ENCODE assay signal across 8 mouse cellular contexts in genomic region chr6:113343177-113344092, GRCm38 (mm10). TPM values are rescaled to one million over a fixed set of nuclear protein-coding genes. Genes with fewer than 3 reads are reported as not detected.
A peak's percentile ranks its signal among the peaks of the same experiment; 100 is the strongest.
DNase-seq lines count a peak whose midpoint lies in the region; ATAC-seq lines count a peak whose summit lies in the region.

Camk1 (minus strand) TSS chr6:113343984.

- ATAC-seq in inflammation-experienced regulatory T-cells, adult 6 months = peak; percentile 50
- peak; percentile 85 for ATAC-seq in megakaryocyte progenitor cell, adult 5-6 weeks (replicated peaks; ENCODE audit: poor library complexity)
- no peak for ATAC-seq in activated CD4-positive, CD25-positive, alpha-beta regulatory T cell, adult 4 months

- DNase-seq in adrenal gland, postnatal 25 days = peak; percentile 86
- DNase-seq in embryo, embryonic 10.5 days (ENCODE audit: low spot score) = peak; percentile 75
- DNase-seq in gastrocnemius, postnatal 36 days = peak; percentile 82 to 84
- peak; percentile 75 to 86 for DNase-seq in left cerebral cortex, postnatal 25 days (ENCODE audit: low spot score in 2 of 2)
- DNase-seq in right cerebral cortex, postnatal 14 days = peak; percentile 79

- intact Hi-C loops in gastrocnemius, postnatal 36 days (cut with DNase I) = no loop called here
- intact Hi-C loops in left cerebral cortex, postnatal 25 days (cut with DNase I) = loop anchor here (2.0 kb wide), 1 partner anchor 37 kb away; the partner anchor contains the start of gene Brpf1

RNA-seq across cellular contexts. Expression of gene Camk1, which starts in this region (rescaled TPM):
- 45.3 and 62.0 TPM in 2 replicates for total RNA-seq in adrenal gland, postnatal 25 days (2021)
- 10 to 100 TPM; 35.9 to 37.7 TPM for total RNA-seq in gastrocnemius, postnatal 36 days (2021)
- polyA plus RNA-seq in inflammation-experienced regulatory T-cells, adult 6 months (2017; shearing (Covaris generic)) = 1 to 10 TPM; 1.3 to 2.6 (median 2.2) TPM
- 100 to 1,000 TPM; 109 to 126 TPM for total RNA-seq in left cerebral cortex, postnatal 25 days (2021)
- 10.2 and 15.2 TPM in 2 replicates for total RNA-seq in megakaryocyte progenitor cell, adult 5-6 weeks (2015)
- 16.6 and 24.3 TPM in 2 replicates for total RNA-seq in megakaryocyte progenitor cell, adult 5-6 weeks (2017)
- 1 to 10 TPM; 1.5 to 1.6 TPM for polyA plus RNA-seq in activated CD4-positive, CD25-positive, alpha-beta regulatory T cell, adult 4 months (2017; shearing (Covaris generic))
